Mouse (Mus musculus): ENCODE results near the gene Abi3bp. TPM values are rescaled to one million over a fixed set of nuclear protein-coding genes. Genes with fewer than 3 reads are reported as not detected.

Abi3bp gene
- total RNA-seq (2021): 10 to 100 TPM; 11.1 to 12.3 TPM
- long read RNA-seq, experiment 1, partial matches to known transcripts: 1 of 1 reads
- long read RNA-seq, experiment 1, other reads (novel, unspliced or antisense): 0 of 1 reads
- long read RNA-seq, experiment 2: 0 reads

DNA sequence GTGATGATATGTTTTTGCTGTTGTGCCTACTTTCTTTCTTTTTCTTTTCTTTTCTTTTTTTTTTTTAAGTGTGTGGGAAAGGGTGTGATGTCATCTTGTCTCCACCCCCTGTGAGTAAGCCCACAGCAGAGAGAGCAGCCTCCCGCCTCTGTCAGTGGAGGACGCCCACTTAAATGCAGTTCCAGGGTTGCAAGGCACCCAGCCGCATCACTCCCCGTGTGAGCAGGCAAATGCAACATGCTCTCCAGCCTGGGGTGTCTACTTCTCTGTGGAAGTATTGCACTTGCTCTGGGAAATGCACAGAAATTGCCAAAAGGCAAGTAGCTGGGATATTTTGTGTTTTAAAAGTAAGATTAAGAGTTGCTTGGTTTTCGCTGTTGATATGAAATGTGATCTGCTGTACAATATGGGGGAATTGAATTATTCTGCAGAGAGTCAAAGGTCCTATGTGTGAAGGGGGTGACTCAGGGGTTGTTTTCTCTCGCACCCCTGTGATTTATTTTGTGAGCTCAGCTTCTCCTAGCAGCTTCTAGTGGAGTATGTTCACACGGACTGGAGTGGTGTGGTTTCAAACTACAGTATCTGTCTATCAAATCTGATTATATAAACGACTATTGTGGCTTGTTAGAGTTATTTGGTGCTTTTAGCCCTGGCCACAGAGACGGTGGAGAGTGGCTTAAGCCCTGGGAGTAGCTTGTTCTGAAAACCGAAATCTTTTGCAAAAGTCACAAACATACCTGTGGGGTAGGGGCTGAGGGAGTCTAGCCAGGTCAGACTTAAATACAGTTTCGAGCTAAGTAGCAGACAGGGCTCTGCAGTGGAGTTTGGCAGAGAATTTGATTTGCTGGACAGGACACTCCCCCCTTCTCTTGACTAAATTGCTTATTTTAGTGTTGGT lies at the start of gene Abi3bp:
TSS of gene Abi3bp (plus strand) at position 202 of the 898 bp plus-strand sequence.
- peak; percentile 62 for DNase-seq

DNA sequence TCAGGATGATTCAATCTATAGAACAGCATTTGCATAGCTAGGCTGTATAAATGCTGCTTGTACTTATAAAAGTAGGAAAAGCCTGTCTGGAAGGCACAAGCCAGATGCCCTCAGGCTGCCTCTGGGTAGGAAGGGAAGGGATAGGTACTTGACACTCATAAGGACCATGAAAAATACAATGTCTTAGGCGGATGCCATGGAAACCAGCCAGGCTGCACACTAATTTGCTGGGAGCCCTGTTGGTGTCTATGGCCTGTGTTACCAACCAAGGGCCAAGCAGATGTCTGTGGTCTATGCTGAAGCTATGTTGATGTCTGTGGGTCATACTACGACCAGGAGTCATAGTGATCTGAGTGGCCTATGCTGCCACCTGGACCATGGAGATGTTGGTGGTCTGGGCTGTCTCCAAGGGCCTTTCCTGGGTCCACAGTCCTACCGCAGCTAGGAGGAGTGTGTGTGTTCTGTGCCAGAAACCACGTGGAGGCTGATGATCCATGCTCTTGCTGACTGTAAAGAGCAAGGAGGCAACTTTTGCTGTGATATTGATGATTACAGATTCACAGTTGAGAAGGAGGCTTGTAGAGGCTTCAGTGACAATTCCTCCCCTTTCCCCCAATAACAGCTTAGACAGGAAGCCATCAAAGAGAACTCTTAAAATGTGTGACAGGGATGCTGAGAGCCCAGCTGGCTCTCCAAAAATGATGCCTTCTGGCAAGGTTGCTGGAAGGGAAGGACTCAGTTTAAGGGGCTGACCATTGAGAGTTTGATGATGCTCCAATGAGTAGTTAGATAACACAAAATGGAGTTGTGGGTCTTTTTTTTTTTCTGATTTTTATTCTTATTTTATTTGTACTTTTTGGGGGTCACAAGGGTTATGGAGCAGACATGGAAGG lies 42.1 kb upstream of the Abi3bp start:
- no peak for DNase-seq

DNA sequence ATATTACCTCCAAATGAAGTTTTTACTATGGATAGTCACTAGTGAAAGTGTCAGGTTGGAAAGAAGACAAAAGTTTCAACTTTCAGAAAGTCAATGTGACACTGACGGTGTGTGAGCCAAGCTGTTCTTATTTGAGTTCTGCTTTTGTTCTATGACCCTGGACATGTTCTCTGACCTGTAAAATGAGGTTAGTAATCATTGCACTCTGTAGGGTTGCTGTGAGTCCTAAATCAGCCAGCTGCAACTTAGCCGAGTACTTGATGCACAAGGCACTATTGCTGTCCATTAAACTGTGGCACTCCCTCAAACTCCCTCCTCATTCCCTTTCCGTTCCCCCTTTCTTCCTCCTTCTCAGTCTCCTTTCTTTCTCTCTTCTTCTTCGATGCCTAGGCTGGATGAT lies 37.4 kb upstream of the Abi3bp start:
- DNase-seq: no peak

DNA sequence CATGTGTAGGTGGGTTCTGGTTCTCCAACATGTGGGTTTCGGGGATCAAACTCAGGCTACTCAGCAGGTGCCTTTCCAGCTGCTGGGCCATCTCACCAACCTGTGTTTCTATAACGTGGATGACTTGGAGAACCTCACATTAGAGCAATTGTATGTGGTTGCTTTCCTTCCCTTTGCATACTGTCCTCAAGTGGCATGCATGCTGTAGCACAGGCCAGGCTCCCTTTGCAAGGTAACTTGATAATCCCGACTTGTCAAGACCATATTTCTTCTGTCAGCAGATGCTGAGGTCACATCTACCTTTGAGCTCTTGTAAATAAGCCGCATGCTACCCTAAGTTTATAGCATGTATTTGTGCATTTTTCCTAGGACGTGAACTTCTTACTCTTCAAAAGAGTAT lies 36.6 kb upstream of the Abi3bp start:
- no peak for DNase-seq

DNA sequence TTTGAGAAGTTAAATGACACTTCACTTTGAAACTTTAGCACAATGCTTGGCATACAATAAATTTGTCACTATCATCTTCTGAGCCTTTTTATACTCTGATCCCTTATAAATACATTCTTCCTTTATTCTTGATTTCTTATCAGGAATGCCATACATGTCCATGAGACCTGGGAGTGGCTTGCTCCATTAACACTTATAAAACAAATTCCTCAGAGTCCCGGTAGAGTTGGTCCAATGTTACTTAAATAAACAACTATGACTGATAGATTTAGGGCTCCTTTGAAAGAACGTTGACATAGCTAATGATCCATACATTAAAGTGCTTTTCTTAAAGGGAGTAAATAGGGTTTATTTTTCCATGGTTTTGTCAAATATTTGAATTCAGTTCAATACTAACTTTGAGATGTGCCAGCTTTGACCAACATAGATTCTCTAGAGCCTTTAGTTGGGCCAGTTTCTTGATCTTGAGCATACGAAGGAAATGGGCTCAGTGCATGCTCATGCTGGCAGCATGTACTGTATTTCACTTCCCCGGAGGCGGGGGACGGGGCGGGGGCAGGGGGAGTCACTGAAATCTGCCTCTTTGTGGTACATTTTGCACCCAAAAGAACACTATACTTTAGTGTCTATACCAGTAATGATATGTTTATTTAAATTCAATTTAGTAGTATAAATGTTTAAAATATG lies 35.9 kb upstream of the Abi3bp start:
- DNase-seq: no peak

DNA sequence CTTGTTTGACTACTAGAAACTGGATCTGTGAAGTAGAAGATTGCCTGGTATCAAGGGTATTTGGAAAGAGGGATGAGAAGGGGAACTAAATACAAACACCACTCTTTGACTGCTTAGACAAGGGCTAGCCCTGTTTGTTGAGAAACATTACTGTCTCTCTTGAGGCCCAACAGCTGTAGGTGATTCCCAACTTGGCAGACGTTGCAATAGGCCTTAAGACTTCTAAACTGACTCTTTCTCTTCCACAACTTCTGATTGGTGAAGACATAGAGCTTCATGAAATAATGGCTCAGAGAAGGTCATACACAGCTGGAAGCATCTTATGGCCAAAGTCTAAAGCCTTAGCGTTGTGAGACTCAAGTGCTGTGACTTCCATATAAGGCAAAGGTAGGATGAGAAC lies 26.2 kb upstream of the Abi3bp start:
- DNase-seq: no peak

DNA sequence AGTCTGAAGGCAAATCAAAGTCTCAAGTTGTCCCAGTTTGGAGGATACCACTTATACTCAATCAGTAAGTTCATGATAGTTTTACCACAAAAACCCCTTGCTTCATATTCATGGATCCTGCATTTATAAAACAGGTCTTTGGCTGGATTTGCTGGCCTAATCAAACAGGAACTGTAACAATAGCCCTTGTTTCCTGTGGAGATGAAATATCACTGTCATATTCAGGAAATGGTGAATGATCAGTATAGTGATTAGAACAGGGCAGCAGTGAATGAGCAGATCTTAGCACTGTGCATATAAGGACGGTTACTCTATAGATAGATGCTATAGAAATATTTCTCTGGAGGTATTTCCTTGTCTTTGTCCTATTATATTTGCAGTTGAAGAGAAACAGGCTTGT lies 25.8 kb upstream of the Abi3bp start:
- DNase-seq: no peak

DNA sequence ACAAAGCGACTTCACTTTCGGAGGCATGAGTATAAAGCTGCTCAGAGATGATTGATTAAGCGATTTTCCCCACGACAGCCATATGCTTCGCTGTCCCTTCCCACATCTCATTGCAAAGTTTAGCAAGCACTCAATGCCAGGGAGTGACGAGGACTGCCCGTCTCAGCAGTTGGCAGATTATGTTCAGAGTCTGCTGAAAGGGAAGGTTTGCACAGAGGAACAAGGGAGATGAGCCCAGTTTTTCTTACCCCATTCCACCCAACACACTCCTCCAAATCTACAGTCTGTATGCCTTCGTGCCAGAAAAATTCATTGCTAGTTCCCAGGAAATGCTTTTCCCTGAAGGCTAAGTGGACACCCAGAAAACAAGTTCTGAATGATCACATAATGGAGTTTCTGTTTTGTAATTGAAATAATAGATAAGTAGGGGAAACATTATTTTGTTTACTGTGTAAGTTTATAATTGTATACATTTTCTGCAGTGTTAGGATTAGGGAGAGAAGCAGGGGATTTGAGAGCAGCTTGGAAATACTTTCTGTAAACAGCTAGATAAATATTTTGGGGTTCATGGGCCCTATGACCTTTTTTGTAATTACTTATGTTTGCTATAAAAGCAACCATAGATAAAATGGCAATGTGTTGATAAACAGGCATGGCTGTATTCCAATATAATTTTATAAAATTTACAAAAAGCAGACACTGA lies 19.5 kb upstream of the Abi3bp start:
- DNase-seq: no peak

DNA sequence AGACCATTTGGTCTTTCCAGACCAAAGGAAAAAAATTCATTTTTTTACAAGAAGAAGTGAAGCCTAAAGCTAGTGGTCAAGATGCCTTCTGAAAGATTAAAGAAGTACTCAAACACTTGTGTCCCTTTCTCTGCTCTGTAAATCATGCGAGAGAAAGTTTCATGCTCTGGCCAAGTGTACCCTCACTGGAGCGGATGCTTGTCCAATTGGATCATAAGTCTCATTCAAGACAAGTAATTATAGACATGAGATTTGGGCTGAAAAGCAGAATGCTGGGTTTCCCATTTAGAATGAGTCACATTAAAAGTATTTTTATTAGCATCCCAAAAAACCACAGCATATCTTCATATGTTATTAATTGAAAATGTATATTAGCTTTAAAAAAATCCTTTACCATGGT lies 4.5 kb upstream of the Abi3bp start:
- DNase-seq: no peak

DNA sequence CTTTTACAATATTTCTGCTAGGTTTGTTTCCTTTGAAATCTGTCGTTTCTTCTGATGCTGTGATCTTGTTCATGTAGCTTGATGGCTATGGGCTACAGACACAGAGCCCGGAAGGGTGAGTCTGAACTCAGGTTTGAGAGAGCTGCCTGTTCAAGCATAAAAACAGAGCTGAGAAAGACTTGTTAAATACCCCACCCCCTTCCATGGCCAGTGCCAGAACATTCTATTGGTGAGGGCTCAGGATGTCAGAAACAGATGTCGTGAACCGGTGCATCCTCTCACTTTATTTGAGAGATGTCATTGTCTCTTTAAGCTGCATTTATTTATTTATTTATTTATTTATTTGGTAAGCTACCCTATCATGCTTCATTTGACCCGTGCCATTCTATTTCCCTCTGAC lies 2.0 kb upstream of the Abi3bp start:
- DNase-seq: no peak

DNA sequence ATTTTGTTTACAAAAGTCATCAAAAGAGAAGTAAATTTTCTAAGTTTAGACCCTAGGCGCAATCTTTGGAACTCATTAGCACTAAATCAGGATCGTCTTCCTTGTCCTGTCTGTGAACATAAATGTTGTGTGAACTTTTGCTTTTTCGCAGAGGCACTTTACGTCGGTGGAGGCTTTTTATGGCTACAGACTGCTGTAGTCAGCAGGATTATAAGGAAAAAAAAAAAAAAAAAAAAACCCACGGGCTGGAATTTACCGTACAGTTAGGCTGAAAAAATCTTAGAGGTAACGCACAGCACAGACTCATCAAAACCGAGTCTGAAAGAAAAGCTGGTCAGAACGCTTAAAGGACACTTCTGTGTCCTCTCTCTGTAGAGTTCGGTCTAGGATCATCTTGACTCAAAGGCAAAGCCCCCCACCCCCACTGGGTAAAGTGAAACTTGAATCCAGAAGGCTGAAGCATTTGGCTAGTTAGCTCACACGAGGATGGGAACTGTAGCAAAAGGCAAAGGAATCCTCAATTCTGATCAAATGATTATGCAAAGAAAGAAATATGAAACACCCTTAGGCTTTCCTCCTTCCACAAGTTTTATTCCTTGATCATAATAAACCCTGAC lies 1.0 kb downstream of the Abi3bp start:
- DNase-seq: peak; percentile 53

DNA sequence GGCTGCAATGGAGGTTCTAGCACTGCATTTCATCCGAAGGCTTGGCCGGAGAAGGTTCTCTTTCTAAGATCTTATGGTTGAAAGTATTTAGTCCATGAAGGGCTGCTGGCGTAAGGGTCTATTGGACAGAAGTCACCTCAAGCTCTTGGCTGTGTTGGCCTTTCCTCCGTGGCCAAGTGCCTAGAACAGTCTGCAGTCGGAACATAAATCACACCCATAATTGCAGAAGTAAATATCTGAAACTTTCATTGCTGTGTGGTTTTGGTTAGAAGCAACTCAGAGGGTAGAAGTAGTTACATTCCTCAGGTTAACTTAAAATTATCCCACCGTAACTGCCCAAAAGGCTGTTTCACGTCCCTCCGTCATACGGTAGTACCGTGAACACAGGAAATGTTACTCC lies 5.8 kb downstream of the Abi3bp start:
- no peak for DNase-seq

DNA sequence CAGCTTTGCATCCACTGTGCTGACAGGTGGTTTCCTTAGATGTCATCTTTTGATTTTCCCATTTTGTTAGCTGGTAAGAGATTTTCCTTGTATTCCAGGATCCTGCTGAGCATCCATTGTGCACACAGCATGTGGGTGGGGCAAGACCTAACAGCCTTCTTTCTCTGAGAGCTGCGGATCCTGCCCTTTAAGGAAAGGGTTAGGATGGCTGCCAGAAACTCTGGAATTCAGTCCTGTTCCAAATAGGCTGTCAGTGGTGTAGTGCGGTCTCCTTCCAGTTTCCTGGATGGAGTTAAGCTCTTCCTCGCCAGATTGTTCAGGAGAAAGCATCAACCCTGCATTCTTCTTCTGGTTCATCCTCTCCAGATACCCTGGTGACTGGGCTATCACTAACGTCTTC lies 8.8 kb downstream of the Abi3bp start:
- peak; percentile 29 for DNase-seq

DNA sequence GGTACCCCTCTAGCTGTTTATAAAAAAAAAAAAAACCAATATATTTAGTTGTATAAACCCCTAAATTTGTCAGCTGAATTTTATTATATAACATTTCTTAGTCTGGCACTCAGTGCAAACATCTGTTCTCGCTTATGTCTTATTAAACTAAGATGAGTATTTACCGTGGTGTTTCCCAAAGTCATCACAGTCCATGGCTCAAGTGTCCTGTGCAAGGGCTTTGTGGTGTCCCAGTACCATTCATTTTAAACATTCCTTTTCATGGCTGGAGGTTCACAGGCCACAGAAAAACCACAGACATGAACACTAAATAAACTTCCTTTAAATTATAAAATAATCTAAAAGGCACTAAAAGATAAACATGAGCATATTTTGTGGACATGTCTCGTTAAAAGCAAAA lies 13.2 kb downstream of the Abi3bp start:
- DNase-seq: no peak

DNA sequence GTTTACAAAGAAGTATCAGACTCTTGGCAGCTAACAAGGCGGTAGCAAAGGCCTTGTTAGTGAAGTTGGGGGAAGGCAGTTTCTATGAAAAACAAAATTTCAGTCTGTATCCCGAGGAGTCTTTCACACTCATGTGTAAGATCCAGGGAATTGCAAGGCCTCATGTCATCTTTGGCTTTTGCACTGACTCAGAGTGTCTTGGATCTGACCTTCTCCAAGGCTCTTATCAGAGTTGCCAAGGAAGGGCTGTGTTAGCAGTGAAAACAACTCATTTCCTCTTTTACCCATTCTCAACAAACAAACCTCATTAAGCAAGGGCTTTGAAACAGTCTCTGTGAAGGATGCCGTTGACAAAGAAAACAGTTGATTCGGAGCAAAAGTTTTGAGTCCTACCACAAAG lies 17.6 kb downstream of the Abi3bp start:
- no peak for DNase-seq

DNA sequence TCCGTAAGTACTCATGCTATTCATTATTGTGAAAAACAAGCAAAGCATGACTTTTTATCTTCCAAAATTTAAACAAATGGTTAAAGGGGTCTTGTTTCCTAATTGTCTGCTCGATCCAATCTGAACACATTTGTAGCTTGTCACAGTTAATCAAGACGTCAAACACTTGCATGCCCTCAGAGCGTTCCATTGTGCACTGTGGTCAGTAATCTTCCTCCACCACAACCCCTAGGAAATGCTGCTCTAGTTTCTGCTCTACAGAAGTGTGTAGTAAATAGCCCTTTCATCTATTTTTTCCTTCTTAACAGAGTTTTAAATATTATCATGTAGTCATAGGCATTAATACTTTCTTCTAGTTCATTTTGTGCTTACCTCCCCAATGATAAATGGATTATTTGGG lies 19.1 kb downstream of the Abi3bp start:
- no peak for DNase-seq

DNA sequence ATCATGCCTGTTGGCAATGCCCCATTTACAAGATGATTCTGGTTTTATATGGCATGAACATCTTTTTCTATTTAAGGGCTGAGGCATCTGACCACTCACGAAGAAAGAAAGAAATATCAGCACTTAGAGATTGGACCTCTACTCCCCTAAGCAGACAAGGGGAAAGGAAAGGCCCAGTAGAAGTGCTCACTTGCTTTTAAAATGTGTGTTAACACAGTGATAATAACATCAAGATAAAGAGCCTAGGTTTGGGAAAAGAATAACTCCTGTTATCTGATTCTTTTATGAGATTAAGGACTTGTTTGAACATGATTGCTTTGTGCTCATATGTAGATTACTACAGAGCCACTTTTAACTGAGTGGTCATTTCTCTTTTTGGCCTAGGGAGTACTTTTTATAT lies 21.0 kb downstream of the Abi3bp start:
- DNase-seq: no peak

DNA sequence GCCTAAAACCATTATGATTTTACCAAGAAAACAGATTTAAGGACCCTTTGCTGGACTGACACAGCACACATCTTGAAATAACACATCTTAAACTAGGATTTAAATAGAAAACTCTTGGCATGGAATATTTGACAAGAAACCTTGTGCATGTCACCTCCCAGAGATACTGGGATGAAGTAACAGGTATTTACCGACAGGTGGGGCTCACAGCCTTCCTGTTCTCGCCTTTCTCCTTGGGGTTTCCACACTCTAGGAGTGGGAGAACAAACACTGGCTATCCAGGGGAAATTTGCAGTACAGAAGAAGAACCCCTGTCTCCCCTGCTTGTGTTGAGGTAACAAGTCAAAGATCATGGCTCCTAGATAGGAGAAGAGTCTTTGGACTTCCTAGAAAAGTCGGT lies 22.8 kb downstream of the Abi3bp start:
- DNase-seq: no peak

DNA sequence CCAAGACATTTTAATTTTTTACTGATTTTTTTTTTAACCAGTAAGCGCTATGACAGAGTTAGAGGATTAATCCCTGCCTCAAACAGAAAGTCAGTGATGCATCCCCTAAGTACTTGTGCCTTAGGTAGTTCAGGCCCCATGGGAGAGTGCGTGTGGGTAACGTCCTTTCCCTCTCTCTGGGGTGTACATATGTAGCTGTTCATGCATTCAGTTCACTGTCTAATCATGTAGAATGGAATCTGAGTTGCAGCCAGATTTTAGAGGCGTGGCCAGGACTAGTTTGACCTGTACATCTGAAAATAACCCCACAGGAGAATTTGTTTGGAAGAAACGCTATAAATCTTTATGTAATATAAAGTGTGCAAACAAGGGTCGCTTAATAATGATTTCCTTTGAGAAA lies 23.4 kb downstream of the Abi3bp start:
- DNase-seq: no peak

DNA sequence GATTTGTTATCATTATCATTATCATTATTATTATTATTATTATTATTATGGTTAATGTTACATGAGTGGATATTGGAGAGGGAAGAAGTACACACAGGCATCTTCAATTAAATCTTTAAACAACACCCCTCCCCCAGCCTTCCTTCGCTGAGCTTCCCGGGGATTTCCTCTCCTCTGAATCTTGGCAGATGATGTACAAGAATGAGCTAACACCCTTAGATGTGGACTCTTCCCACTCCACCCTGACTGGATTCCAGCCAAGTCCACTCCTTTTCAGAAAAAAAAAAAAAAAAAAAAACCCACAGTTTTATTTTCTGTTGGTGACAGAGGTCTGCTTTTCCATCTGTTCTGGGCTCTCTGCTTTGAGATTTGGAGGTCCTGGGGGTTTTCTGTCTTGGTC lies 23.8 kb downstream of the Abi3bp start:
- DNase-seq: peak; percentile 30

DNA sequence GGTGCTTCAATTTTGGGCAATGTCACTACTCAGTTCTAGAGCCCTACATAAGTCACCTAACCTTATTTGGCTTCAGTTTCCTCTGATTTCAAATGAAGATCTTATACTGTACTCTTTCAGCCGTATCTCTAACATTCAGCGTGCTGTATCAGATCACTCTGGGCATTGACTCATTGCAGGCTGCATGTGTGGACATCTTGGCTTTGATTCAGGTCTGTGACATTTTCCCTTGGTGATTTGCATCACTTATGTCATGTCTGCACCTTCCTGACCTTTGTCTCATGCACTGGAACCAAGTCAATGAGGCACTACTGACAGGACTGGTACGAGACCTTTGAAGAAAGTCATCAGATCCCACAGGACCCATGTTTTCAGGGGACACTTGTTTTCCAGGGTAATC lies 24.5 kb downstream of the Abi3bp start:
- peak; percentile 38 for DNase-seq

Data from adrenal gland, postnatal 10 days (tissue).